Mouse (Mus musculus) left cerebral cortex, adult 2 months (tissue): ENCODE measurements around the gene Pola2. TPM values are rescaled to one million over a fixed set of nuclear protein-coding genes. Genes with fewer than 3 reads are reported as not detected.

Source experiments
- DNase-seq, 2 experiments: peaks; one replicate each; pipeline ENCODE4 v3.0.0; 2021 to 2022; ENCODE audit warnings: low spot score in 2 of 2, mixed read lengths in 1 of 2; ENCODE audit errors: extremely low spot score in 1 of 2
- H3K27ac ChIP-seq: fragments of 200-600 bp; 2 replicates; pipeline ENCODE4 v1.8.1; 2022
- H3K4me3 ChIP-seq: fragments of 200-600 bp; 2 replicates; pipeline ENCODE4 v1.8.1; 2022
- CTCF ChIP-seq: fragments of 200-600 bp; IDR thresholded peaks from 2 replicates; pipeline ENCODE4 v1.8.1; 2022; ENCODE audit warnings: antibody characterized with exemption, mild to moderate bottlenecking, moderate library complexity
- intact Hi-C: fragments of 180-260 bp; cut with DNase I; formaldehyde crosslinking; loops from one replicate; pipeline ENCODE4 v1.15.1; 2025
- total RNA-seq, 2 experiments: library from RNA; stranded (reverse); gene quantifications; 2 replicates each; pipeline ENCODE4 v1.2.3; 2021

Gene Pola2
- total RNA-seq, 2 experiments from 2014 or later, result 5.0 to 6.4 TPM

GRCm38 (mm10) chr19:5957371-5957770 is 6.6 kb downstream of the Pola2 start:
- Histone ChIP-seq H3K4me3 (no peak overlapping the region), H3K27ac (no peak overlapping the region)
- intact Hi-C loops, result loop anchor here (5.0 kb wide), 1 partner anchor 170 kb away; no protein-coding TSS in a partner anchor
- no peak for DNase-seq
- TF ChIP-seq CTCF, result no peak

GRCm38 (mm10) chr19:5956685-5957084 is 7.3 kb downstream of the Pola2 start:
- TF ChIP-seq CTCF, result peak; percentile 92
- intact Hi-C loops, result loop anchor here (1.0 to 5.0 kb wide), 2 partner anchors 32 to 169 kb away; partner anchors contain the start of gene Cdc42ep2
- peak; percentile 75 for DNase-seq
- Histone ChIP-seq H3K4me3 (no peak overlapping the region), H3K27ac (no peak overlapping the region)

- DNase-seq, result no peak
- no peak for TF ChIP-seq CTCF
- intact Hi-C loops, result loop anchor here (1.0 to 5.0 kb wide), 2 partner anchors 32 to 169 kb away; partner anchors contain the start of gene Cdc42ep2
- Histone ChIP-seq H3K27ac (no peak overlapping the region), H3K4me3 (no peak overlapping the region)
Measured at GRCm38 (mm10) chr19:5955704-5956670, 8.0 kb downstream of the Pola2 start.

GRCm38 (mm10) chr19:5954936-5955335 is 9.1 kb downstream of the Pola2 start:
- intact Hi-C loops, result loop anchor here (5.0 kb wide), 1 partner anchor 168 kb away; no protein-coding TSS in a partner anchor
- Histone ChIP-seq H3K27ac (no peak overlapping the region), H3K4me3 (no peak overlapping the region)
- no peak for TF ChIP-seq CTCF
- DNase-seq, result no peak

GRCm38 (mm10) chr19:5954031-5954710 is 9.8 kb downstream of the Pola2 start:
- DNase-seq, result no peak
- intact Hi-C loops, result no loop called here
- Histone ChIP-seq H3K4me3 (no peak overlapping the region), H3K27ac (no peak overlapping the region)
- no peak for TF ChIP-seq CTCF

GRCm38 (mm10) chr19:5953201-5953770 is 10.7 kb downstream of the Pola2 start:
- no peak for DNase-seq
- H3K27ac ChIP-seq, result no peak overlapping the region
- no peak overlapping the region for H3K4me3 ChIP-seq
- intact Hi-C loops, result no loop called here
- TF ChIP-seq CTCF, result no peak

- intact Hi-C loops, result no loop called here
- TF ChIP-seq CTCF, result no peak
- Histone ChIP-seq H3K4me3 (no peak overlapping the region), H3K27ac (no peak overlapping the region)
- no peak for DNase-seq
Measured at GRCm38 (mm10) chr19:5952071-5952691, 11.8 kb downstream of the Pola2 start.

GRCm38 (mm10) chr19:5951631-5952030 is 12.4 kb downstream of the Pola2 start:
- TF ChIP-seq CTCF, result no peak
- intact Hi-C loops, result no loop called here
- no peak for DNase-seq
- H3K4me3 ChIP-seq, result no peak overlapping the region
- no peak overlapping the region for H3K27ac ChIP-seq

- intact Hi-C loops, result no loop called here
- no peak overlapping the region for H3K27ac ChIP-seq
- no peak for TF ChIP-seq CTCF
- no peak overlapping the region for H3K4me3 ChIP-seq
- DNase-seq, result no peak
Measured at GRCm38 (mm10) chr19:5950218-5950617, 13.8 kb downstream of the Pola2 start.

GRCm38 (mm10) chr19:5945891-5946290 is 18.1 kb downstream of the Pola2 start:
- intact Hi-C loops, result no loop called here
- H3K27ac ChIP-seq, result peak overlapping the region; percentile 80
- DNase-seq, result no peak
- TF ChIP-seq CTCF, result no peak
- no peak overlapping the region for H3K4me3 ChIP-seq

- DNase-seq, result no peak
- Histone ChIP-seq H3K4me3 (no peak overlapping the region), H3K27ac (peak overlapping the region; percentile 44; the same call in 1 of the 2 replicates)
- intact Hi-C loops, result no loop called here
- TF ChIP-seq CTCF, result no peak
Measured at GRCm38 (mm10) chr19:5945027-5945426, 19.0 kb downstream of the Pola2 start.

- H3K4me3 ChIP-seq, result no peak overlapping the region
- no peak for DNase-seq
- intact Hi-C loops, result no loop called here
- no peak for TF ChIP-seq CTCF
- peak overlapping the region; percentile 36; the same call in 1 of the 2 replicates for H3K27ac ChIP-seq
Measured at GRCm38 (mm10) chr19:5944145-5944544, 19.9 kb downstream of the Pola2 start.
